In the genomic region with DNA sequence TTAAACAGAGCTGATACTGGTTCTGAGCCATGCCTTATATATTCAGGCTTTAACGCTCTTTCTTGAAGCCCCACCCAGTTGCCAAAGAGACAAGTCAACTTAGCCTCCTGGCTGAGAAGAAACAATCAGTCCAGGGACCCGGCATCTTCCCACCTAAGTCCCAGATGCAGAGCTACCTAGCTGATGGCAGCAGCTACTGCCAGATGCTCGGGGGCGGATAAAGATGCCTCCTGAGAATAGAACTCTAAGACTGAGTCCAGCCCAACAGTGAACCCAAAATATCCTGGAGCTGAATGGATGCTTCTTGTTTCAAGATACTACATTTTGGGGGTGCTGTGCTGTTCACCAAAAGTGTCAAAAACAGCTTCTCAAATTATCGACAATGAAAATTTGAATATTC, we compare ENCODE assay signal across 20 mouse cellular contexts. TPM values are rescaled to one million over a fixed set of nuclear protein-coding genes. Genes with fewer than 3 reads are reported as not detected.
DNase-seq lines count a peak whose midpoint lies in the region; ATAC-seq and TF ChIP-seq lines count a peak whose summit lies in the region.
"Had no signal": no experiment of that assay in that cellular context is flagged by ENCODE, and none has a peak within 500 bp of the region (broad histone marks: within the 10 kb centered on the region; RNA-seq: fewer than 3 reads in every experiment).

No protein-coding gene starts in this region.

- TF ChIP-seq CTCF in CH12.LX (conservative IDR thresholded peaks at IDR 0.05 in 1 of 2, IDR thresholded peaks at IDR 0.05 in 1 of 2; ENCODE audit: low read depth in 2 of 2, low read length in 2 of 2): no peak

- no peaks in the 10 kb centered on the region for H3K9me3 ChIP-seq in CH12.LX (replicated peaks; ENCODE audit: low read length)
- H3K9me3 ChIP-seq: embryonic facial prominence, embryonic 15.5 days; forebrain, embryonic 15.5 days; heart, embryonic 13.5 days; hindbrain, embryonic 15.5 days had no signal

- no peak for ATAC-seq in erythroid progenitor cell, adult 5-6 weeks (replicated peaks; ENCODE audit: low FRiP score, poor library complexity, severe bottlenecking)
- ATAC-seq: forebrain, embryonic 15.5 days had no signal

- no peak for TF ChIP-seq POLR2A in CH12.LX (IDR thresholded peaks at IDR 0.05; ENCODE audit: low read depth, low read length)

- peak; percentile 23 for DNase-seq in layer of hippocampus, adult 9-11 months
- DNase-seq in layer of hippocampus, adult 11-12 months (ENCODE audit: low spot score): no peak
- no peak for DNase-seq in CH12.LX (ENCODE audit: extremely low read depth)
- peak; percentile 34 to 45 for DNase-seq in left cerebral cortex, postnatal 36 days (ENCODE audit: low spot score in 2 of 2)
- DNase-seq in right cerebral cortex, postnatal 36 days (ENCODE audit: low spot score in 2 of 2): peak; percentile 23 to 50
- DNase-seq: adrenal gland, adult 2 months; adrenal gland, postnatal 25 days; cerebellum, adult 2 months; cerebellum, postnatal 10 days; embryo, embryonic 11 days; gastrocnemius, postnatal 36 days; heart, adult 11 months; heart, postnatal 36 days had no signal

- dilution Hi-C loops in CH12.LX (cut with MboI; ENCODE audit: extremely low pct_ligation_motif_present, extremely low pct_unique_long_range_greater_than_20kb, low sequenced_read_pairs): no loop called here

- in situ Hi-C loops in CH12.LX (cut with MboI; ENCODE audit: low pct_ligation_motif_present, low pct_unique_long_range_greater_than_20kb, low sequenced_read_pairs): no loop called here

- H3K79me2 ChIP-seq in CH12.LX (replicated peaks; ENCODE audit: control insufficient read depth, extremely low read depth, insufficient read depth, poor library complexity, severe bottlenecking): no peaks in the 10 kb centered on the region

- H3K4me1 ChIP-seq in CH12.LX (ENCODE audit: control insufficient read depth in 1 of 2, insufficient read depth in 2 of 2): peaks cover 0 to 6% of the 10 kb centered on the region in 2 experiments; a peak in 2 of 4 replicates
- H3K4me1 ChIP-seq: embryonic facial prominence, embryonic 15.5 days; forebrain, embryonic 15.5 days; heart, embryonic 13.5 days; hindbrain, embryonic 15.5 days had no signal

- intact Hi-C loops in left cerebral cortex, postnatal 36 days (cut with DNase I): no loop called here

- H3K4me2 ChIP-seq in CH12.LX (ENCODE audit: insufficient read depth, low read depth, poor library complexity, severe bottlenecking): peak overlapping the region; percentile 81
- H3K4me2 ChIP-seq: embryonic facial prominence, embryonic 15.5 days; forebrain, embryonic 15.5 days; heart, embryonic 13.5 days; hindbrain, embryonic 15.5 days had no signal

- no peaks in the 10 kb centered on the region for H3K27me3 ChIP-seq in CH12.LX (replicated peaks)
- H3K27me3 ChIP-seq: embryonic facial prominence, embryonic 15.5 days; forebrain, embryonic 15.5 days; heart, embryonic 13.5 days; hindbrain, embryonic 15.5 days had no signal

- H3K4me3 ChIP-seq in CH12.LX (replicated peaks in 1 of 3; ENCODE audit: low read depth in 2 of 3, low read length in 2 of 3, poor library complexity in 1 of 3): no peak overlapping the region
- H3K4me3 ChIP-seq: embryonic facial prominence, embryonic 15.5 days; erythroblast, embryonic 14.5 days; forebrain, embryonic 15.5 days; heart, embryonic 13.5 days; hindbrain, embryonic 15.5 days had no signal

- no peak overlapping the region for H3K27ac ChIP-seq in CH12.LX (ENCODE audit: insufficient read depth, low read depth)
- H3K27ac ChIP-seq: embryonic facial prominence, embryonic 15.5 days; forebrain, embryonic 15.5 days; heart, embryonic 13.5 days; hindbrain, embryonic 15.5 days had no signal

- H3K9ac ChIP-seq in CH12.LX (ENCODE audit: insufficient read depth, low read depth): no peak overlapping the region; the same call in 1 of the 2 replicates
- H3K9ac ChIP-seq: embryonic facial prominence, embryonic 15.5 days; forebrain, embryonic 15.5 days; heart, embryonic 13.5 days; hindbrain, embryonic 15.5 days had no signal

- no peak for TF ChIP-seq RAD21 in CH12.LX (IDR thresholded peaks at IDR 0.05; ENCODE audit: low read depth, low read length)

- no peaks in the 10 kb centered on the region for H3K36me3 ChIP-seq in CH12.LX (replicated peaks in 1 of 2; ENCODE audit: control insufficient read depth in 1 of 2, insufficient read depth in 1 of 2, low read length in 1 of 2)
- H3K36me3 ChIP-seq: embryonic facial prominence, embryonic 15.5 days; forebrain, embryonic 15.5 days; heart, embryonic 13.5 days; hindbrain, embryonic 15.5 days had no signal

- TF ChIP-seq EP300 in CH12.LX (IDR thresholded peaks at IDR 0.05; ENCODE audit: low read length): no peak

TF ChIP-seq in CH12.LX, 34 proteins besides CTCF, POLR2A, EP300 and RAD21:
- TF ChIP-seq POLR2AphosphoS2 (IDR thresholded peaks at IDR 0.05; ENCODE audit: low read depth, low read length): no peak
- TF ChIP-seq USF2 (conservative IDR thresholded peaks at IDR 0.05; ENCODE audit: low read depth, low read length): no peak
- no peak for TF ChIP-seq USF1 (IDR thresholded peaks at IDR 0.05; ENCODE audit: low read depth, low read length)
- no peak for TF ChIP-seq PAX5 (IDR thresholded peaks at IDR 0.05; ENCODE audit: low read length)
TF ChIP-seq in CH12.LX: peak in this region for 0.

RNA-seq across cellular contexts. Expression of a gene that starts 8.9 kb away (rescaled TPM):
- total RNA-seq in CH12.LX (2012; rRNA removed) (0.04 TPM in 1 of 2 replicates, not detected in the other), CH12.LX (2014; rRNA removed) (not detected in 2 replicates)
- 0.12 and 0.23 TPM in 2 replicates for polyA plus RNA-seq in CH12.LX (2012; ENCODE audit: insufficient read length, low read depth)
- total RNA-seq in left cerebral cortex, postnatal 36 days (2021): 10 to 100 TPM; 35.7 to 37.7 TPM
- total RNA-seq in erythroid progenitor cell, adult 5-6 weeks (2015; ENCODE audit: low replicate concordance): not detected in 2 replicates
- not detected in 2 replicates for total RNA-seq in erythroid progenitor cell, adult 5-6 weeks (2017; ENCODE audit: low replicate concordance)
- total RNA-seq: common myeloid progenitor, adult 5-6 weeks had no signal
- polyA plus RNA-seq: erythroblast, embryonic 14.5 days had no signal

Comparison
In these comparisons a context has a peak if more than half of its experiments do, and no peak if none do; other contexts are left out.
1. DNase-seq: peak in layer of hippocampus, adult 9-11 months (single experiment), left cerebral cortex, postnatal 36 days (2 of 2) and right cerebral cortex, postnatal 36 days (2 of 2); none in layer of hippocampus, adult 11-12 months (single experiment) and CH12.LX (single experiment).
2. RNA of a gene that starts 8.9 kb away (total RNA-seq): 35.7 to 37.7 TPM in left cerebral cortex, postnatal 36 days; 0.04 TPM in CH12.LX and not detected in erythroid progenitor cell, adult 5-6 weeks; every median in the first group is over 10 times any median in the second.